Mouse (Mus musculus) urinary bladder, adult 18-20 months (tissue): Measurements from ENCODE around the gene Cbx5.
"Not testable (repeated sequence)": the region's sequence is repeated elsewhere in the genome, so short reads cannot be mapped to it uniquely, and the experiment has no call there.

Experiments used
- DNase-seq, 2 experiments: peaks; one replicate each; pipeline ENCODE4 v3.0.0; 2022; ENCODE audit warnings: low spot score in 2 of 2, mixed read lengths in 2 of 2

Gene Cbx5

GRCm38 (mm10) chr15:103239685-103240159 lies at the start of gene Cbx5:
Gene Cbx5, minus strand, starts transcription at chr15:103239816.
- peak; percentile 93 to 98 for DNase-seq

- no peak for DNase-seq
Observed at GRCm38 (mm10) chr15:103285778-103286417, 46.3 kb upstream of the Cbx5 start.

GRCm38 (mm10) chr15:103284647-103285046 lies 45.0 kb upstream of the Cbx5 start:
- no peak for DNase-seq

- DNase-seq: no peak
Observed at GRCm38 (mm10) chr15:103284066-103284465, 44.5 kb upstream of the Cbx5 start.

- no peak for DNase-seq
Observed at GRCm38 (mm10) chr15:103281465-103282205, 42.0 kb upstream of the Cbx5 start.

- no peak for DNase-seq
Observed at GRCm38 (mm10) chr15:103280817-103281464, 41.3 kb upstream of the Cbx5 start.

- DNase-seq: no peak
Observed at GRCm38 (mm10) chr15:103279750-103280149, 40.1 kb upstream of the Cbx5 start.

- no peak for DNase-seq
Observed at GRCm38 (mm10) chr15:103277949-103278348, 38.3 kb upstream of the Cbx5 start.

- not testable (repeated sequence) for DNase-seq
Observed at GRCm38 (mm10) chr15:103275943-103276342, 36.3 kb upstream of the Cbx5 start.

GRCm38 (mm10) chr15:103272419-103273279 lies 33.0 kb upstream of the Cbx5 start, which contains the start of gene Copz1:
Gene Copz1, plus strand, starts transcription at chr15:103272714.
- peak; percentile 83 to 96 for DNase-seq

GRCm38 (mm10) chr15:103268903-103269302 lies 29.3 kb upstream of the Cbx5 start:
- DNase-seq: no peak

GRCm38 (mm10) chr15:103264794-103265193 lies 25.2 kb upstream of the Cbx5 start:
- DNase-seq: no peak

GRCm38 (mm10) chr15:103259989-103260388 lies 20.4 kb upstream of the Cbx5 start:
- DNase-seq: no peak

GRCm38 (mm10) chr15:103259162-103259561 lies 19.5 kb upstream of the Cbx5 start:
- no peak for DNase-seq

- peak; percentile 42 to 67 for DNase-seq
Observed at GRCm38 (mm10) chr15:103257790-103258728, 18.4 kb upstream of the Cbx5 start, which contains the start of gene Nfe2. Gene Nfe2, minus strand, starts transcription at chr15:103258403.

GRCm38 (mm10) chr15:103256210-103256986 lies 16.8 kb upstream of the Cbx5 start:
- DNase-seq: no peak

GRCm38 (mm10) chr15:103255169-103255568 lies 15.6 kb upstream of the Cbx5 start:
- peak in 1 of 2 experiments; percentile 38 for DNase-seq

- no peak for DNase-seq
Observed at GRCm38 (mm10) chr15:103253352-103253751, 13.7 kb upstream of the Cbx5 start.

- DNase-seq: no peak
Observed at GRCm38 (mm10) chr15:103252660-103253059, 13.0 kb upstream of the Cbx5 start.
